Mouse (Mus musculus) CH12.LX (cell line): ENCODE measurements at regions not wholly inside any gene's neighbourhood (a gene's known extent, or its start where the extent isn't known, plus 50 kb on each side); places are given as distances from the start of the nearest gene placed in this dataset.

Experiments
- DNase-seq: peaks from one replicate; pipeline ENCODE4 v3.0.0-alpha.2; 2013; ENCODE audit errors: extremely low read depth
- H3K27ac ChIP-seq: 2 replicates; pipeline ENCODE4 v1.5.1; 2012; ENCODE audit warnings: low read depth, mild to moderate bottlenecking, control low read depth, moderate library complexity; ENCODE audit not compliant: insufficient read depth
- H3K27me3 ChIP-seq: replicated peaks from 2 replicates; pipeline ENCODE3; 2012; ENCODE audit warnings: inconsistent platforms
- H3K36me3 ChIP-seq, 2 experiments: replicated peaks in 1 of 2; 2 replicates each; pipeline versions ENCODE3 to v1.6.1; 2012; ENCODE audit warnings: inconsistent platforms in 1 of 2, low read length in 1 of 2, mild to moderate bottlenecking in 1 of 2, mixed read lengths in 1 of 2, moderate library complexity in 1 of 2; ENCODE audit not compliant: control insufficient read depth in 1 of 2, insufficient read depth in 1 of 2
- H3K4me1 ChIP-seq, 2 experiments: 2 replicates each; pipeline ENCODE4 v1.6.1; 2012; ENCODE audit warnings: inconsistent platforms in 1 of 2, moderate library complexity in 1 of 2; ENCODE audit not compliant: insufficient read depth in 2 of 2, control insufficient read depth in 1 of 2
- H3K4me2 ChIP-seq: 2 replicates; pipeline ENCODE4 v1.6.1; 2012; ENCODE audit warnings: low read depth, mild to moderate bottlenecking, control low read depth; ENCODE audit not compliant: poor library complexity, insufficient read depth, severe bottlenecking
- H3K4me3 ChIP-seq, 3 experiments: fragments of 150-350 bp in 1 of 3; sonication (generic) in 1 of 3; replicated peaks in 1 of 3; 2 replicates each; pipeline versions ENCODE3 to v1.5.1; 2011 to 2012; ENCODE audit warnings: low read depth in 2 of 3, low read length in 2 of 3, mild to moderate bottlenecking in 2 of 3, moderate library complexity in 2 of 3, control low read depth in 1 of 3, improper control_type of control experiment in 1 of 3, inconsistent platforms in 1 of 3, mixed read lengths in 1 of 3; ENCODE audit not compliant: poor library complexity in 1 of 3
- H3K79me2 ChIP-seq: replicated peaks from 2 replicates; pipeline ENCODE4 v1.6.1; 2012; ENCODE audit warnings: mild to moderate bottlenecking, moderate library complexity; ENCODE audit not compliant: control insufficient read depth, poor library complexity, insufficient read depth, severe bottlenecking; ENCODE audit errors: extremely low read depth
- H3K9ac ChIP-seq: 2 replicates; pipeline ENCODE4 v1.6.1; 2012; ENCODE audit warnings: low read depth, mild to moderate bottlenecking, control low read depth, moderate library complexity; ENCODE audit not compliant: insufficient read depth
- H3K9me3 ChIP-seq: replicated peaks from 2 replicates; pipeline ENCODE3; 2012; ENCODE audit warnings: low read length, inconsistent platforms, mixed read lengths
- BHLHE40 ChIP-seq: IDR thresholded peaks from 2 replicates; pipeline ENCODE4 v1.6.1; 2011; ENCODE audit warnings: mild to moderate bottlenecking, low read depth, low read length, improper control_type of control experiment
- CHD1 ChIP-seq: IDR thresholded peaks from 2 replicates; pipeline ENCODE4 v1.6.1; 2012; ENCODE audit warnings: low read depth, low read length, improper control_type of control experiment, inconsistent platforms
- E2F4 ChIP-seq: IDR thresholded peaks from 2 replicates; pipeline ENCODE4 v1.6.1; 2011; ENCODE audit warnings: low read depth, low read length, improper control_type of control experiment; ENCODE audit not compliant: insufficient replicate concordance
- IRF4 ChIP-seq: IDR thresholded peaks from 2 replicates; pipeline ENCODE4 v1.6.1; 2014; ENCODE audit warnings: low read depth, mild to moderate bottlenecking, inconsistent platforms, low read length, improper control_type of control experiment
- JUN ChIP-seq: IDR thresholded peaks from 2 replicates; pipeline ENCODE4 v1.6.1; 2011; ENCODE audit warnings: low read depth, mild to moderate bottlenecking, low read length, improper control_type of control experiment, moderate library complexity; ENCODE audit not compliant: insufficient read depth
- MAX ChIP-seq: IDR thresholded peaks from 2 replicates; pipeline ENCODE4 v1.6.1; 2011; ENCODE audit warnings: low read length, improper control_type of control experiment
- MXI1 ChIP-seq: IDR thresholded peaks from 2 replicates; pipeline ENCODE4 v1.6.1; 2011; ENCODE audit warnings: mild to moderate bottlenecking, low read depth, low read length, improper control_type of control experiment
- MYC ChIP-seq: IDR thresholded peaks from 2 replicates; pipeline ENCODE4 v1.6.1; 2011; ENCODE audit warnings: low read depth, mild to moderate bottlenecking, improper control_type of control experiment, low read length
- POLR2AphosphoS2 ChIP-seq: IDR thresholded peaks from 2 replicates; pipeline ENCODE4 v1.6.1; 2011; ENCODE audit warnings: low read depth, low read length, improper control_type of control experiment
- RAD21 ChIP-seq: IDR thresholded peaks from 2 replicates; pipeline ENCODE4 v1.6.1; 2011; ENCODE audit warnings: low read depth, mild to moderate bottlenecking, low read length, improper control_type of control experiment, moderate library complexity
- TCF12 ChIP-seq: IDR thresholded peaks from 2 replicates; pipeline ENCODE4 v1.6.1; 2014; ENCODE audit warnings: low read depth, mild to moderate bottlenecking, inconsistent platforms, low read length, improper control_type of control experiment
- USF1 ChIP-seq: IDR thresholded peaks from 2 replicates; pipeline ENCODE4 v1.6.1; 2014; ENCODE audit warnings: low read depth, mild to moderate bottlenecking, inconsistent platforms, low read length, improper control_type of control experiment
- ZMIZ1 ChIP-seq: IDR thresholded peaks from 2 replicates; pipeline ENCODE4 v1.6.1; 2012; ENCODE audit warnings: low read depth, mild to moderate bottlenecking, inconsistent platforms, low read length, improper control_type of control experiment
- dilution Hi-C: fragments of 300-500 bp; cut with MboI; formaldehyde crosslinking; loops from 2 replicates; pipeline ENCODE4 v1.14.3; 2020; ENCODE audit warnings: low sequenced_read_pairs; ENCODE audit not compliant: extremely low pct_unique_long_range_greater_than_20kb, extremely low pct_ligation_motif_present
- in situ Hi-C: fragments of 300-500 bp; cut with MboI; formaldehyde crosslinking; loops from 3 replicates; pipeline ENCODE4 v1.14.3; 2019; ENCODE audit warnings: low sequenced_read_pairs, low pct_ligation_motif_present, low pct_unique_long_range_greater_than_20kb, mixed read lengths

GRCm38 (mm10) chr4:23843609-23844287 lies 652.5 kb upstream of the Mms22l start:
- DNase-seq = no peak
- dilution Hi-C loops (no loop called here), in situ Hi-C loops (no loop called here)
- H3K4me3 ChIP-seq = no peak overlapping the region
- no peaks in the 10 kb centered on the region for H3K36me3 ChIP-seq
- H3K4me2 ChIP-seq = no peak overlapping the region
- H3K27ac ChIP-seq = no peak overlapping the region
- no peak overlapping the region for H3K9ac ChIP-seq
- TF ChIP-seq MXI1 (no peak), E2F4 (no peak)
- no peaks in the 10 kb centered on the region for H3K79me2 ChIP-seq
- H3K9me3 ChIP-seq = peaks cover 5% of the 10 kb centered on the region
- H3K27me3 ChIP-seq = no peaks in the 10 kb centered on the region
- no peaks in the 10 kb centered on the region for H3K4me1 ChIP-seq

GRCm38 (mm10) chr4:23844288-23844971 lies 651.8 kb upstream of the Mms22l start:
- H3K27ac ChIP-seq = no peak overlapping the region
- dilution Hi-C loops = no loop called here
- no peak for TF ChIP-seq IRF4
- no peak overlapping the region for H3K9ac ChIP-seq
- H3K4me1 ChIP-seq = no peaks in the 10 kb centered on the region
- H3K4me3 ChIP-seq = no peak overlapping the region
- H3K9me3 ChIP-seq = peaks cover 5% of the 10 kb centered on the region
- no peaks in the 10 kb centered on the region for H3K27me3 ChIP-seq
- no peaks in the 10 kb centered on the region for H3K36me3 ChIP-seq
- DNase-seq = no peak
- in situ Hi-C loops = no loop called here
- H3K4me2 ChIP-seq = no peak overlapping the region
- no peaks in the 10 kb centered on the region for H3K79me2 ChIP-seq

- Histone ChIP-seq H3K4me3 (no peak overlapping the region), H3K27ac (no peak overlapping the region), H3K4me1 (no peaks in the 10 kb centered on the region), H3K9me3 (peaks cover 5% of the 10 kb centered on the region), H3K79me2 (no peaks in the 10 kb centered on the region), H3K4me2 (no peak overlapping the region), H3K9ac (no peak overlapping the region), H3K36me3 (no peaks in the 10 kb centered on the region), H3K27me3 (no peaks in the 10 kb centered on the region)
- TF ChIP-seq RAD21 = no peak
- no peak for TF ChIP-seq TCF12
- no peak for TF ChIP-seq USF1
- no peak for TF ChIP-seq CHD1
- TF ChIP-seq IRF4 = no peak
- no peak for TF ChIP-seq JUN
- TF ChIP-seq MXI1 = no peak
- no peak for TF ChIP-seq MAX
- TF ChIP-seq ZMIZ1 = no peak
- no peak for TF ChIP-seq POLR2AphosphoS2
- TF ChIP-seq BHLHE40 = no peak
- TF ChIP-seq MYC = no peak
- in situ Hi-C loops = no loop called here
- dilution Hi-C loops = no loop called here
- DNase-seq = no peak
Observed at GRCm38 (mm10) chr4:23845263-23845662, 651.0 kb upstream of the Mms22l start.
